10 mouse cellular contexts compared by ENCODE assay signal in genomic region chr8:45884552-45884951, GRCm38 (mm10). TPM values are rescaled to one million over a fixed set of nuclear protein-coding genes. Genes with fewer than 3 reads are reported as not detected.
DNase-seq lines count a peak whose midpoint lies in the region; ATAC-seq and TF ChIP-seq lines count a peak whose summit lies in the region.
"Had no signal": no experiment of that assay in that cellular context is flagged by ENCODE, and none has a peak within 500 bp of the region (broad histone marks: within the 10 kb centered on the region; RNA-seq: fewer than 3 reads in every experiment).

No protein-coding gene starts in this region.

- peak; percentile 61; the same call in 1 of the 2 replicates for ATAC-seq in forebrain, embryonic 14.5 days
- ATAC-seq in hindbrain, postnatal 0 days = 0 out of 2 replicates have a peak, but pooled peaks have one; percentile 57
- peak; percentile 45; the same call in 1 of the 2 replicates for ATAC-seq in lung, embryonic 14.5 days (ENCODE audit: insufficient read depth)
- ATAC-seq in stomach, embryonic 16.5 days (ENCODE audit: insufficient read depth, low FRiP score) = no peak; the same call in 1 of the 2 replicates

- peaks cover 9% of the 10 kb centered on the region for H3K4me1 ChIP-seq in forebrain, embryonic 14.5 days (ENCODE audit: control insufficient read depth, insufficient read depth, low read length)
- peaks cover 12% of the 10 kb centered on the region; the same call in 1 of the 2 replicates for H3K4me1 ChIP-seq in hindbrain, postnatal 0 days (ENCODE audit: insufficient read depth, low read length)
- H3K4me1 ChIP-seq in lung, embryonic 14.5 days (ENCODE audit: insufficient read depth) = no peaks in the 10 kb centered on the region
- peaks cover 5% of the 10 kb centered on the region for H3K4me1 ChIP-seq in stomach, embryonic 16.5 days (ENCODE audit: control insufficient read depth, insufficient read depth, low read length)

- no peak overlapping the region for H3K27ac ChIP-seq in forebrain, embryonic 14.5 days (ENCODE audit: low read depth, low read length)
- no peak overlapping the region for H3K27ac ChIP-seq in hindbrain, postnatal 0 days
- H3K27ac ChIP-seq in lung, embryonic 14.5 days (ENCODE audit: low read depth) = no peak overlapping the region
- peak overlapping the region; percentile 95 for H3K27ac ChIP-seq in stomach, embryonic 16.5 days (ENCODE audit: low read length)

- H3K4me3 ChIP-seq in forebrain, embryonic 14.5 days (ENCODE audit: low read depth, low read length) = peak overlapping the region; percentile 33
- peak overlapping the region; percentile 39 for H3K4me3 ChIP-seq in hindbrain, postnatal 0 days (ENCODE audit: low read length)
- peak overlapping the region; percentile 39 for H3K4me3 ChIP-seq in lung, embryonic 14.5 days (ENCODE audit: low read depth, low read length)
- peak overlapping the region; percentile 59 for H3K4me3 ChIP-seq in stomach, embryonic 16.5 days (replicated peaks; ENCODE audit: low read length)

- no peak overlapping the region; the same call in 1 of the 2 replicates for H3K9ac ChIP-seq in forebrain, embryonic 14.5 days (ENCODE audit: low read length)
- H3K9ac ChIP-seq in hindbrain, postnatal 0 days (replicated peaks; ENCODE audit: low read length) = peak overlapping the region; percentile 51; the same call in 1 of the 2 replicates
- H3K9ac ChIP-seq in lung, embryonic 14.5 days = peak overlapping the region; percentile 49; the same call in 1 of the 2 replicates
- peak overlapping the region; percentile 63; the same call in 1 of the 2 replicates for H3K9ac ChIP-seq in stomach, embryonic 16.5 days (ENCODE audit: low read length)

- no peaks in the 10 kb centered on the region for H3K9me3 ChIP-seq in forebrain, embryonic 14.5 days (replicated peaks; ENCODE audit: control insufficient read depth, low read length)
- H3K9me3 ChIP-seq in hindbrain, postnatal 0 days (ENCODE audit: low read length) = no peaks in the 10 kb centered on the region
- H3K9me3 ChIP-seq in lung, embryonic 14.5 days (ENCODE audit: low read depth, low read length) = no peaks in the 10 kb centered on the region
- no peaks in the 10 kb centered on the region for H3K9me3 ChIP-seq in stomach, embryonic 16.5 days (replicated peaks; ENCODE audit: control insufficient read depth, low read length)

- TF ChIP-seq CTCF in hindbrain, postnatal 0 days (IDR thresholded peaks at IDR 0.05; ENCODE audit: low read depth) = peak; percentile 31; the same call in 1 of the 2 replicates
- peak; percentile 38 for TF ChIP-seq CTCF in lung, embryonic 14.5 days (IDR thresholded peaks at IDR 0.05; ENCODE audit: low read depth)

- H3K36me3 ChIP-seq in forebrain, embryonic 14.5 days (ENCODE audit: control insufficient read depth, insufficient read depth, low read length) = no peaks in the 10 kb centered on the region
- no peaks in the 10 kb centered on the region for H3K36me3 ChIP-seq in hindbrain, postnatal 0 days (ENCODE audit: insufficient read depth, low read length)
- no peaks in the 10 kb centered on the region for H3K36me3 ChIP-seq in lung, embryonic 14.5 days (ENCODE audit: insufficient read depth)
- no peaks in the 10 kb centered on the region for H3K36me3 ChIP-seq in stomach, embryonic 16.5 days (ENCODE audit: control insufficient read depth, insufficient read depth, low read length)

- peak overlapping the region; percentile 77 for H3K4me2 ChIP-seq in forebrain, embryonic 14.5 days (ENCODE audit: low read length)
- peak overlapping the region; percentile 83 for H3K4me2 ChIP-seq in hindbrain, postnatal 0 days (ENCODE audit: low read depth, low read length)
- H3K4me2 ChIP-seq in lung, embryonic 14.5 days = peak overlapping the region; percentile 65
- H3K4me2 ChIP-seq in stomach, embryonic 16.5 days (ENCODE audit: low read depth, low read length) = peak overlapping the region; percentile 85

- DNase-seq in lung, adult 18-20 months = peak; percentile 23 to 27
- no peak for DNase-seq in lung, postnatal 25 days (ENCODE audit: low spot score)
- peak; percentile 52 for DNase-seq in forebrain, embryonic 14.5 days (ENCODE audit: low spot score)
- DNase-seq in hindbrain, postnatal 0 days (ENCODE audit: low spot score) = peak; percentile 51
- DNase-seq in lung, embryonic 14.5 days = peak; percentile 68
- no peak for DNase-seq in left cerebral cortex, postnatal 14 days (ENCODE audit: low spot score in 2 of 2)
- no peak for DNase-seq in left cerebral cortex, adult 8-10 months (ENCODE audit: low spot score in 2 of 2)

- intact Hi-C loops in left cerebral cortex, postnatal 14 days (cut with DNase I) = no loop called here

- H3K27me3 ChIP-seq in forebrain, embryonic 14.5 days (replicated peaks; ENCODE audit: control insufficient read depth, insufficient read depth, low read length) = no peaks in the 10 kb centered on the region
- no peaks in the 10 kb centered on the region; the same call in 1 of the 2 replicates for H3K27me3 ChIP-seq in hindbrain, postnatal 0 days (ENCODE audit: insufficient read depth, low read length)
- no peaks in the 10 kb centered on the region for H3K27me3 ChIP-seq in lung, embryonic 14.5 days (ENCODE audit: insufficient read depth, low read length)
- H3K27me3 ChIP-seq in stomach, embryonic 16.5 days (ENCODE audit: control insufficient read depth, insufficient read depth, low read length) = no peaks in the 10 kb centered on the region

- WGBS in forebrain, embryonic 14.5 days = 11% methylated on average over 13 of the region's 13 CpGs
- 12% methylated on average over 13 of the region's 13 CpGs for WGBS in hindbrain, postnatal 0 days
- WGBS in lung, embryonic 14.5 days = 4% methylated on average over 13 of the region's 13 CpGs
- WGBS in stomach, embryonic 16.5 days = 3% methylated on average over 13 of the region's 13 CpGs

RNA-seq across cellular contexts. Expression of gene Pdlim3, which starts 0.7 kb away (rescaled TPM):
- 8.2 and 9.0 TPM in 2 replicates for polyA plus RNA-seq in forebrain, embryonic 14.5 days (2014; fragmentation: Nextera tagmentation; extraction: Ambion mirVana)
- total RNA-seq in hindbrain, postnatal 0 days (2014; rRNA removed) = 23.6 and 28.8 TPM in 2 replicates
- 20.8 and 22.3 TPM in 2 replicates for polyA plus RNA-seq in hindbrain, postnatal 0 days (2015; fragmentation: Nextera tagmentation; extraction: Ambion mirVana)
- 30.9 and 35.1 TPM in 2 replicates for polyA plus RNA-seq in lung, embryonic 14.5 days (2014; fragmentation: Nextera tagmentation; extraction: Ambion mirVana)
- 222 and 236 TPM in 2 replicates for polyA plus RNA-seq in stomach, embryonic 16.5 days (2015; fragmentation: Nextera tagmentation; extraction: Ambion mirVana)
- 1 to 10 TPM; 1.6 to 1.7 TPM for total RNA-seq in left cerebral cortex, postnatal 14 days (2021)
- 1 to 10 TPM; 1.2 to 2.3 (median 1.9) TPM for total RNA-seq in left cerebral cortex, adult 8-10 months (2022)
- total RNA-seq: MEL had no signal

RNA-seq across cellular contexts. Expression of gene Ccdc110, which starts 49.9 kb away (rescaled TPM):
- polyA plus RNA-seq in forebrain, embryonic 14.5 days (2014; fragmentation: Nextera tagmentation; extraction: Ambion mirVana) = 0.17 and 0.27 TPM in 2 replicates
- not detected in 2 replicates for total RNA-seq in hindbrain, postnatal 0 days (2014; rRNA removed)
- 0.19 and 0.21 TPM in 2 replicates for polyA plus RNA-seq in hindbrain, postnatal 0 days (2015; fragmentation: Nextera tagmentation; extraction: Ambion mirVana)
- not detected in 2 replicates for polyA plus RNA-seq in lung, embryonic 14.5 days (2014; fragmentation: Nextera tagmentation; extraction: Ambion mirVana)
- polyA plus RNA-seq in stomach, embryonic 16.5 days (2015; fragmentation: Nextera tagmentation; extraction: Ambion mirVana) = not detected in 2 replicates
- 1 to 10 TPM; 1.4 to 1.9 TPM for total RNA-seq in left cerebral cortex, postnatal 14 days (2021)
- 1 to 10 TPM in 1 of 4 experiments, under 1 TPM in 3; 0.53 to 1.2 (median 0.77) TPM for total RNA-seq in left cerebral cortex, adult 8-10 months (2022)
- total RNA-seq: gastrocnemius, postnatal 4 days; MEL had no signal

Comparison
In these comparisons a context has a peak if more than half of its experiments do, and no peak if none do; other contexts are left out.
1. DNase-seq: peak in lung, adult 18-20 months (2 of 2), forebrain, embryonic 14.5 days (single experiment), hindbrain, postnatal 0 days (single experiment) and lung, embryonic 14.5 days (single experiment); none in lung, postnatal 25 days (single experiment), left cerebral cortex, postnatal 14 days (0 of 2) and left cerebral cortex, adult 8-10 months (0 of 2).
2. Peak in every context shown above with its lines, with median percentiles within 50 percentile points of each other: H3K4me2 ChIP-seq and H3K4me3 ChIP-seq.